Mouse (Mus musculus): ENCODE measurements around the gene Lrcol1.

DNA sequence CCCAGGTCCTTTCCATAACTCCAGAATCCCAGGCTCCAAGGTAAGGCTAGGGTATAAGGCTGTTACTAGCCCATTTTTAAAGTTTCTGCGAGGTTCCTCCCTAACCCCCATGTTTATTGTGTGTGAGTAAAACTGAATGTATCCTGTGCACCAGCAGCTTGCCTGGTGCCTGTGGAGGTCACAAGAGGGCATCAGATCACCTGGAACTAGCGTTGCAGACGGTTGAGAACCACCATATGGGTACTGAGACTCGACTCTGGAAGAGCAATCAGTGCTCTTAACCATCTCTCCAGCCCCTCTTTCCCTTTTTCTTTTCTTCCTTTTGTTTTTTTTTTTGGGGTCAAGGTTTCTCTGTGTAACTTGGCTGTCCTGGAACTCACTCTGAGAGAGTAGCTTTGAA, 35.3 kb downstream of the Lrcol1 start:
- no peak for TF ChIP-seq POLR2A (IDR thresholded peaks at IDR 0.05; ENCODE audit: extremely low read depth, insufficient read depth, low read length)
- TF ChIP-seq CTCF (IDR thresholded peaks at IDR 0.05; ENCODE audit: extremely low read depth, insufficient read depth, low read length), result no peak
